Mouse (Mus musculus): Measurements from ENCODE around the gene Rbsn.

Rbsn gene

DNA sequence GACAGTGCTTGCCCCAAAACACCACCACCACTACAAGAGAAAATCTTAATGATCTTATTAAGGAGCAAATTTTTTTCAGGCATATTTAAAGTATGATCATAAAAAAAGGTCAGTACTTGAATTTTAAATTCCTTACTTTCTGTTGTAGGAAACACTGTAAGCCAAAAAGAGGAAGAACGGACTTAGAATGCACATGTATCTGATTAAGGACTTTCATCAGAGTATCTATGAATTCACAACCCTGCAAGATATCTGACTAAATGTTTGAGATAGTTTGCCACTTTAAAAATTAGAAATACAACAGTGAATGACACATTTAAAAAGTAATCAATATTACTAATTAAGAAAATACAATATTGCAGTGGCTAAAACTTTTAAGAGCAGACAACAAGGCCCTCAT lies 38.3 kb downstream of the Rbsn start:
- no peak for DNase-seq (ENCODE audit: inconsistent ontology term)

DNA sequence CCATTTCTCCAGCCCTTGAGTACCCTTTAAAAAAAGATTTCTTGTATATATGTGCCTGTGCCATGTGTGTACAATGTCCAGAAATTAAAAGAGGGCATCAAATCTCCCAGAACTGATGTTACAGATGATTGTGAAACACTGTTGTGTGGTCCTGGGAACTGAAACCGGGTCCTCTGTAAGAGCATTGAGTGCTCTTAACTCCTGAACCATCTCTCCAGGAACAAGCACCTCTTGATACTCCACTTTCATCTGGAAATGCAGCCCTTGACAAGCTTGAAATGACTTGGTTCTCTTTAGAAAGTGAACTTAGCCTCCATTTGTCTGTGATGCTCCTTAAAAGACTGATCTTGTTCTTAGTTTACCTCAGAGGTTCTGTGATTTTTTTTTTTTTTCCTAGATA lies 52.0 kb downstream of the Rbsn start:
- DNase-seq (ENCODE audit: inconsistent ontology term) = no peak

DNA sequence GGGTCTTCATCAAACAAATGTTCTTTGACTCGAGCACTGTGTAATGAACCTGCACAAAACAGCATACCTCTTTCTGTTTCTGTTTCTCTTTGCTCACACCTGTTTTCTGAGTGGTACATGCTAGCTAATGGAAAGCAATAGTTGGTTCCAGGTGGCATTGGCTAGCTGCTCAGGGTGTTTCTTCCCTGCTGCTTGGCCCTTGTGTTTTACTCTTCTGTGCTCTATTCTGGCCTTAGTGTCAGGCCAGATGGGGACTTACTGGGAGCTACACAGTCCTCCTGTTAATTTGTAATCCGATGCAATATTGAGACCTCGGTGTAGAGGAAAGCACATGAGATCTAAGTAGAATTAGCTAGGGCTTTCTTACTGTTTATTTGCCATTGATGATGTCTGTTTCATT lies 55.9 kb downstream of the Rbsn start:
- DNase-seq (ENCODE audit: inconsistent ontology term) = no peak

DNA sequence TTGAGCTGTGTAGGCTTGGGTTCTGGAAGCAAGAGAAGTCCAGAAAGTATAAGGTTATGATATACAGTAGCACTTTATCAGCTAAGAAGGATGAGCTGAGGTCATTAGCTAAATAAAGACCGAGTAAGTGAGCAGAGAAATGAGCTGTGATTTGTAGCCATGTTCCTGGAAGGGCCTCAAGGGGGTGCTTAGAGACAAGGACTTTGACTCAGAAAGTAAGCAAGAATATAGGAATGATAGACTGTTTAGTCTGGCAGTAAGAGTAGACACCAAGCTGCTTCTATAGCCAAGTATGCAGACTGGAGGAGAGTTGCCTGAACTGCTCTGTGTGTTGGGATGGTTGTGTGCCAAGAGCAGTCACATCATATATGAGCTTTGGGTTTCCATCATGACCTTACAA lies 61.0 kb downstream of the Rbsn start:
- DNase-seq (ENCODE audit: inconsistent ontology term) = no peak

DNA sequence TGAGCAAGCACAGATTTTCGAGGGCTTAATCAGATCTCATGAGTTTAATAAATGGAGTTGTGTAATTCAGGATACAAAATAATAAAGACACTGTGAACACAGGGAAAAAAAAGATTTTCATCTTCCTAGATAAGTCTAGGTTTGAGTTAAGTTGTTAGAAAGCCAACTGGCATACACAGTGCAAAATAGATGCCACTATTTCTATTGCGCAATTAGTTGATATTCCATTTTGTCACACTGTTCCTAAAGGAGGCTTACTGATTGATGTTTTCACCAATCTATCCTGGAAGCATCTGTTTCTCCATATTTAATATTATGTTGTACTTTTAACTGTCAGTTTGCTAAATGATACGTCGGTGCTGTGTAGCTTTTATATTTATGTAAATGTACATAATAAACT lies 68.8 kb downstream of the Rbsn start:
- DNase-seq (ENCODE audit: inconsistent ontology term) = no peak

Data from Muller cell, postnatal 12 days (primary cell).